In the genomic region with DNA sequence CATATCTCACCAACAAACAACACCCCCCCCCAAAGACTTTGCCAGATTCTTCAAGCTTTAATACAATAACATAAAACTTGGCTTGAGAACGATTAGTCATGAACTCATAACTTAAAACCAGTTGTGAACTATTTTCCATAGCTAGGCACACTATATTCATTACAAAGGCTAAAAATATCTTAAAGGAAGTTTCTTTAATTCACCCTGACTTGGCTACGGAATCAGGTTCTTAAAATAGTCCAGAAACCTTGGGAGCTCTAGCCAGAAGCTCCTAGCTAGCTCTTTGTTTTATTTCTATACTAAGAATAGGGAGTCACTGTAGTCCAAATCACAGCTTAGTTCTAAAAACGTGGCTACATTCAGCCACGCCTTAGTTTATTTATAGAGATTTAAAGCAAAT, we compare ENCODE assay signal across 24 mouse cellular contexts. TPM values are rescaled to one million over a fixed set of nuclear protein-coding genes. Genes with fewer than 3 reads are reported as not detected.
DNase-seq lines count a peak whose midpoint lies in the region; ATAC-seq and TF ChIP-seq lines count a peak whose summit lies in the region.
"Had no signal": no experiment of that assay in that cellular context is flagged by ENCODE, and none has a peak within 500 bp of the region (broad histone marks: within the 10 kb centered on the region; RNA-seq: fewer than 3 reads in every experiment).

No protein-coding gene starts in this region.

- peaks cover 51% of the 10 kb centered on the region for H3K36me3 ChIP-seq in heart, adult 2 months (ENCODE audit: control insufficient read depth, insufficient read depth, low read length)
- H3K36me3 ChIP-seq in heart, embryonic 12.5 days: peaks cover 43% of the 10 kb centered on the region
- H3K36me3 ChIP-seq in lung, embryonic 15.5 days: peaks cover 33% of the 10 kb centered on the region
- H3K36me3 ChIP-seq in lung, postnatal 0 days (ENCODE audit: insufficient read depth, low read length): peaks cover 6% of the 10 kb centered on the region

- WGBS in heart, adult 2 months: 9% methylated on average over 4 of the region's 4 CpGs
- 53% methylated on average over 4 of the region's 4 CpGs for WGBS in heart, embryonic 12.5 days
- 64% methylated on average over 4 of the region's 4 CpGs for WGBS in lung, embryonic 15.5 days
- WGBS in lung, postnatal 0 days: 45% methylated on average over 4 of the region's 4 CpGs

- ATAC-seq in heart, embryonic 12.5 days (ENCODE audit: insufficient number of reproducible peaks, low FRiP score): no peak
- no peak for ATAC-seq in lung, embryonic 15.5 days (ENCODE audit: borderline replicate concordance, extremely low read depth, low FRiP score, low TSS enrichment)
- ATAC-seq in lung, postnatal 0 days: no peak
- no peak for ATAC-seq in megakaryocyte-erythroid progenitor cell, adult 5-6 weeks (replicated peaks; ENCODE audit: low FRiP score, low TSS enrichment, poor library complexity, severe bottlenecking)
- ATAC-seq: forebrain, embryonic 13.5 days; inflammation-experienced regulatory T-cells, adult 6 months; liver, postnatal 0 days had no signal

- no peak overlapping the region for H3K9ac ChIP-seq in heart, adult 2 months (ENCODE audit: low read depth, low read length)
- no peak overlapping the region for H3K9ac ChIP-seq in heart, embryonic 12.5 days
- H3K9ac ChIP-seq in lung, embryonic 15.5 days: no peak overlapping the region
- no peak overlapping the region for H3K9ac ChIP-seq in lung, postnatal 0 days (replicated peaks; ENCODE audit: low read depth)
- H3K9ac ChIP-seq: forebrain, embryonic 13.5 days; hindbrain, embryonic 12.5 days; liver, postnatal 0 days; neural tube, embryonic 12.5 days had no signal

- no peaks in the 10 kb centered on the region for H3K79me2 ChIP-seq in heart, adult 2 months (replicated peaks; ENCODE audit: control insufficient read depth, insufficient read depth, low read length)

- H3K9me3 ChIP-seq in heart, embryonic 12.5 days (replicated peaks): no peaks in the 10 kb centered on the region
- no peaks in the 10 kb centered on the region for H3K9me3 ChIP-seq in lung, embryonic 15.5 days
- no peaks in the 10 kb centered on the region for H3K9me3 ChIP-seq in lung, postnatal 0 days (ENCODE audit: low read length)
- H3K9me3 ChIP-seq: forebrain, embryonic 13.5 days; hindbrain, embryonic 12.5 days; midbrain, embryonic 10.5 days; neural tube, embryonic 12.5 days had no signal

- H3K4me3 ChIP-seq in heart, adult 2 months: no peak overlapping the region
- H3K4me3 ChIP-seq in heart, embryonic 12.5 days: no peak overlapping the region
- H3K4me3 ChIP-seq in lung, embryonic 15.5 days: no peak overlapping the region
- H3K4me3 ChIP-seq in lung, postnatal 0 days (ENCODE audit: low read depth, low read length): no peak overlapping the region
- no peak overlapping the region for H3K4me3 ChIP-seq in brown adipose tissue, adult 24 weeks (ENCODE audit: insufficient read depth, low read depth, low read length)
- H3K4me3 ChIP-seq: erythroblast, embryonic 14.5 days; forebrain, embryonic 13.5 days; hindbrain, embryonic 12.5 days; midbrain, embryonic 10.5 days; neural tube, embryonic 12.5 days had no signal

- H3K4me2 ChIP-seq in heart, embryonic 12.5 days: no peak overlapping the region
- no peak overlapping the region for H3K4me2 ChIP-seq in lung, embryonic 15.5 days
- H3K4me2 ChIP-seq in lung, postnatal 0 days (replicated peaks; ENCODE audit: low read depth, low read length): no peak overlapping the region
- H3K4me2 ChIP-seq: forebrain, embryonic 13.5 days; hindbrain, embryonic 12.5 days; neural tube, embryonic 12.5 days had no signal

- H3K4me1 ChIP-seq in heart, adult 2 months (ENCODE audit: control insufficient read depth, insufficient read depth, low read length): peaks cover 11% of the 10 kb centered on the region
- peaks cover 16% of the 10 kb centered on the region for H3K4me1 ChIP-seq in heart, embryonic 12.5 days (replicated peaks)
- H3K4me1 ChIP-seq in lung, embryonic 15.5 days: peaks cover 9% of the 10 kb centered on the region; the same call in 1 of the 2 replicates
- H3K4me1 ChIP-seq in lung, postnatal 0 days (ENCODE audit: insufficient read depth, low read depth, low read length): no peaks in the 10 kb centered on the region
- peaks cover 2% of the 10 kb centered on the region for H3K4me1 ChIP-seq in brown adipose tissue, adult 24 weeks (ENCODE audit: control insufficient read depth, insufficient read depth, insufficient read length, low read length)
- H3K4me1 ChIP-seq: neural tube, embryonic 12.5 days had no signal

- no peak for TF ChIP-seq EP300 in heart, adult 2 months (IDR thresholded peaks at IDR 0.05; ENCODE audit: insufficient read depth, low read depth, low read length)
- TF ChIP-seq EP300 in lung, postnatal 0 days (IDR thresholded peaks at IDR 0.05): no peak

- TF ChIP-seq CTCF in heart, adult 2 months (IDR thresholded peaks at IDR 0.05): no peak
- TF ChIP-seq CTCF in lung, postnatal 0 days (IDR thresholded peaks at IDR 0.05): no peak

- no peaks in the 10 kb centered on the region for H3K27me3 ChIP-seq in heart, adult 2 months (ENCODE audit: control insufficient read depth, insufficient read depth, low read length)
- no peaks in the 10 kb centered on the region for H3K27me3 ChIP-seq in heart, embryonic 12.5 days (replicated peaks)
- no peaks in the 10 kb centered on the region for H3K27me3 ChIP-seq in lung, embryonic 15.5 days
- no peaks in the 10 kb centered on the region for H3K27me3 ChIP-seq in lung, postnatal 0 days (replicated peaks; ENCODE audit: insufficient read depth, low read length)
- H3K27me3 ChIP-seq: forebrain, embryonic 13.5 days; hindbrain, embryonic 12.5 days; neural tube, embryonic 12.5 days had no signal

- DNase-seq in heart, adult 2 months: no peak
- no peak for DNase-seq in lung, postnatal 0 days (ENCODE audit: low spot score)
- peak; percentile 16 for DNase-seq in skeletal muscle tissue, adult 2 months (ENCODE audit: low read depth, low spot score)
- DNase-seq: adrenal gland, postnatal 10 days; B cell, adult 2 months; cerebellum, adult 18-20 months; cerebellum, postnatal 36 days; kidney, adult 2 months; kidney, postnatal 10 days; layer of hippocampus, postnatal 36 days; liver, postnatal 0 days; lung, postnatal 4 days; right cerebral cortex, postnatal 4 days had no signal

- TF ChIP-seq POLR2A in heart, adult 2 months (IDR thresholded peaks at IDR 0.05; ENCODE audit: insufficient read depth, low read depth, low read length): no peak

- H3K27ac ChIP-seq in heart, adult 2 months: peak overlapping the region; percentile 82
- H3K27ac ChIP-seq in heart, embryonic 12.5 days (ENCODE audit: poor library complexity, severe bottlenecking): no peak overlapping the region
- H3K27ac ChIP-seq in lung, embryonic 15.5 days: 0 out of 2 replicates have a peak overlapping the region, but pooled peaks have one; percentile 29
- H3K27ac ChIP-seq in lung, postnatal 0 days (ENCODE audit: low read length): no peak overlapping the region
- peak overlapping the region; percentile 60 for H3K27ac ChIP-seq in brown adipose tissue, adult 24 weeks (replicated peaks; ENCODE audit: low read depth, low read length)
- H3K27ac ChIP-seq: forebrain, embryonic 13.5 days; hindbrain, embryonic 12.5 days; midbrain, embryonic 10.5 days; neural tube, embryonic 12.5 days; stomach, postnatal 0 days had no signal

- intact Hi-C loops in heart, adult 2 months (cut with DNase I): no loop called here

RNA-seq across cellular contexts. Expression of gene Fkbp3, which starts 5.4 kb away (rescaled TPM):
- total RNA-seq in heart, adult 2 months (2021): 100 to 1,000 TPM; 239 to 248 TPM
- polyA plus RNA-seq in heart, adult 2 months (2012; rRNA removed): 217 and 275 TPM in 2 replicates
- 512 and 531 TPM in 2 replicates for polyA plus RNA-seq in heart, embryonic 12.5 days (2016; fragmentation: Nextera tagmentation; extraction: Ambion mirVana)
- polyA plus RNA-seq in lung, embryonic 15.5 days (2015; fragmentation: Nextera tagmentation; extraction: Ambion mirVana): 339 and 373 TPM in 2 replicates
- polyA plus RNA-seq in lung, postnatal 0 days (2015; fragmentation: Nextera tagmentation; extraction: Ambion mirVana): 131 and 141 TPM in 2 replicates
- 136 and 207 TPM in 2 replicates for polyA plus RNA-seq in brown adipose tissue, adult 24 weeks (2012; ENCODE audit: insufficient read depth, insufficient read length, missing spikeins)
- 165 and 170 TPM in 2 replicates for total RNA-seq in megakaryocyte-erythroid progenitor cell, adult 5-6 weeks (2014; fragmentation: Nextera tagmentation)
- total RNA-seq in megakaryocyte-erythroid progenitor cell, adult 5-6 weeks (2017): 256 and 286 TPM in 2 replicates

RNA-seq across cellular contexts. Expression of gene Fancm, which starts 7.0 kb away (rescaled TPM):
- total RNA-seq in heart, adult 2 months (2021): 1 to 10 TPM; 2.0 to 3.5 TPM
- 0.96 and 0.97 TPM in 2 replicates for polyA plus RNA-seq in heart, adult 2 months (2012; rRNA removed)
- polyA plus RNA-seq in heart, embryonic 12.5 days (2016; fragmentation: Nextera tagmentation; extraction: Ambion mirVana): 13.8 and 15.1 TPM in 2 replicates
- 11.3 and 13.4 TPM in 2 replicates for polyA plus RNA-seq in lung, embryonic 15.5 days (2015; fragmentation: Nextera tagmentation; extraction: Ambion mirVana)
- 3.7 and 4.1 TPM in 2 replicates for polyA plus RNA-seq in lung, postnatal 0 days (2015; fragmentation: Nextera tagmentation; extraction: Ambion mirVana)
- 7.4 and 8.1 TPM in 2 replicates for polyA plus RNA-seq in brown adipose tissue, adult 24 weeks (2012; ENCODE audit: insufficient read depth, insufficient read length, missing spikeins)
- total RNA-seq in megakaryocyte-erythroid progenitor cell, adult 5-6 weeks (2014; fragmentation: Nextera tagmentation): 24.0 and 32.7 TPM in 2 replicates
- 31.4 and 66.6 TPM in 2 replicates for total RNA-seq in megakaryocyte-erythroid progenitor cell, adult 5-6 weeks (2017)

RNA-seq across cellular contexts. Expression of gene Prpf39, which starts 32.3 kb away (rescaled TPM):
- 10 to 100 TPM; 11.1 to 12.9 TPM for total RNA-seq in heart, adult 2 months (2021)
- polyA plus RNA-seq in heart, adult 2 months (2012; rRNA removed): 6.2 and 11.9 TPM in 2 replicates
- 43.8 and 45.3 TPM in 2 replicates for polyA plus RNA-seq in heart, embryonic 12.5 days (2016; fragmentation: Nextera tagmentation; extraction: Ambion mirVana)
- 52.6 and 53.6 TPM in 2 replicates for polyA plus RNA-seq in lung, embryonic 15.5 days (2015; fragmentation: Nextera tagmentation; extraction: Ambion mirVana)
- 27.9 and 32.1 TPM in 2 replicates for polyA plus RNA-seq in lung, postnatal 0 days (2015; fragmentation: Nextera tagmentation; extraction: Ambion mirVana)
- polyA plus RNA-seq in brown adipose tissue, adult 24 weeks (2012; ENCODE audit: insufficient read depth, insufficient read length, missing spikeins): 13.0 and 14.0 TPM in 2 replicates
- total RNA-seq in megakaryocyte-erythroid progenitor cell, adult 5-6 weeks (2014; fragmentation: Nextera tagmentation): 69.3 and 74.3 TPM in 2 replicates
- 85.1 and 98.6 TPM in 2 replicates for total RNA-seq in megakaryocyte-erythroid progenitor cell, adult 5-6 weeks (2017)

Comparison
In these comparisons a context has a peak if more than half of its experiments do, and no peak if none do; other contexts are left out.
1. H3K27ac ChIP-seq: peak in heart, adult 2 months (single experiment), lung, embryonic 15.5 days (single experiment) and brown adipose tissue, adult 24 weeks (single experiment); none in heart, embryonic 12.5 days (single experiment) and lung, postnatal 0 days (single experiment).